Mouse (Mus musculus) ovary, postnatal 10 days (tissue): ENCODE data around the gene Itm2b.

Experiments
- DNase-seq: peaks from one replicate; pipeline ENCODE4 v3.0.0; 2022; ENCODE audit warnings: low spot score

Itm2b gene

GRCm38 (mm10) chr14:73394263-73395006, 9.3 kb upstream of the Itm2b start:
- no peak for DNase-seq

- no peak for DNase-seq
Observed at GRCm38 (mm10) chr14:73391457-73391856, 6.4 kb upstream of the Itm2b start.

GRCm38 (mm10) chr14:73390196-73390595, 5.1 kb upstream of the Itm2b start:
- DNase-seq = no peak

- DNase-seq = no peak
Observed at GRCm38 (mm10) chr14:73389059-73389458, 4.0 kb upstream of the Itm2b start.

- DNase-seq = peak; percentile 38
Observed at GRCm38 (mm10) chr14:73388546-73388945, 3.5 kb upstream of the Itm2b start.

- DNase-seq = no peak
Observed at GRCm38 (mm10) chr14:73386493-73386892, 1.4 kb upstream of the Itm2b start.

GRCm38 (mm10) chr14:73385720-73386374, 758 bp upstream of the Itm2b start:
- DNase-seq = no peak

- no peak for DNase-seq
Observed at GRCm38 (mm10) chr14:73384546-73384912, 560 bp downstream of the Itm2b start.

- DNase-seq = no peak
Observed at GRCm38 (mm10) chr14:73383746-73384145, 1.3 kb downstream of the Itm2b start.

- DNase-seq = no peak
Observed at GRCm38 (mm10) chr14:73382699-73383098, 2.4 kb downstream of the Itm2b start.

GRCm38 (mm10) chr14:73381559-73381958, 3.5 kb downstream of the Itm2b start:
- no peak for DNase-seq

- DNase-seq = no peak
Observed at GRCm38 (mm10) chr14:73377804-73378203, 7.3 kb downstream of the Itm2b start.

GRCm38 (mm10) chr14:73376920-73377319, 8.2 kb downstream of the Itm2b start:
- no peak for DNase-seq

- DNase-seq = no peak
Observed at GRCm38 (mm10) chr14:73375903-73376302, 9.2 kb downstream of the Itm2b start.

- no peak for DNase-seq
Observed at GRCm38 (mm10) chr14:73375445-73375844, 9.6 kb downstream of the Itm2b start.

GRCm38 (mm10) chr14:73374315-73374890, 10.7 kb downstream of the Itm2b start:
- DNase-seq = no peak

- no peak for DNase-seq
Observed at GRCm38 (mm10) chr14:73373606-73374005, 11.5 kb downstream of the Itm2b start.

GRCm38 (mm10) chr14:73372990-73373389, 12.1 kb downstream of the Itm2b start:
- no peak for DNase-seq

GRCm38 (mm10) chr14:73371577-73371976, 13.5 kb downstream of the Itm2b start:
- no peak for DNase-seq

GRCm38 (mm10) chr14:73370695-73371372, 14.3 kb downstream of the Itm2b start:
- no peak for DNase-seq

GRCm38 (mm10) chr14:73370078-73370670, 14.9 kb downstream of the Itm2b start:
- DNase-seq = no peak

GRCm38 (mm10) chr14:73369634-73370033, 15.5 kb downstream of the Itm2b start:
- no peak for DNase-seq
